Mouse (Mus musculus) heart, postnatal 14 days (tissue): ENCODE results near the gene Necab2. TPM values are rescaled to one million over a fixed set of nuclear protein-coding genes. Genes with fewer than 3 reads are reported as not detected.

Source experiments
- DNase-seq, 2 experiments: peaks; one replicate each; pipeline ENCODE4 v3.0.0; 2021 to 2022
- intact Hi-C: fragments of 180-260 bp; cut with DNase I; formaldehyde crosslinking; loops from one replicate; pipeline ENCODE4 v1.15.1; 2025
- total RNA-seq, 2 experiments: library from RNA; stranded (reverse); gene quantifications; 2 replicates each; pipeline ENCODE4 v1.2.3; 2021

Gene Necab2
- total RNA-seq, 2 experiments from 2014 or later, result not detected

GRCm38 (mm10) chr8:119427634-119428349, 18.7 kb upstream of the Necab2 start:
- intact Hi-C loops, result no loop called here
- peak; percentile 61 to 66 for DNase-seq

DNA sequence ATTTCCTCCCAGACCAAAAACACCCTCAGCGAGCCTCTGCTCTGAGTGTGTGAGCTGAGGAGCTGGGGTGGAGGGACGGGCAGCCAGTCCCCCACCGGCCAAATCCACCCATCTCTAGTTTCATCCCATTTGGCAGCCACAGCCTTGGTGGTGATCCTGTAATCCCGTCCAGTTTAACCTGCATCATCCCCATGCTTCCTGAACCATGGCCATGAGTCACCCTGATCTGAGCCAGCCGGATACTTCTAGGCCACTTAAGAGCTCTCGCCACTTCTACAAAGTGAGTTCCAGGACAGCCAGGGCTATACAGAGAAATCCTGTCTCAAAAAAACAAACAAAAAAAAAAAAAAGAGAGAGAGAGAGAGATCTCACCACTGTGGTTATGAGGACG, 18.2 kb upstream of the Necab2 start:
- intact Hi-C loops, result no loop called here
- DNase-seq, result no peak

DNA sequence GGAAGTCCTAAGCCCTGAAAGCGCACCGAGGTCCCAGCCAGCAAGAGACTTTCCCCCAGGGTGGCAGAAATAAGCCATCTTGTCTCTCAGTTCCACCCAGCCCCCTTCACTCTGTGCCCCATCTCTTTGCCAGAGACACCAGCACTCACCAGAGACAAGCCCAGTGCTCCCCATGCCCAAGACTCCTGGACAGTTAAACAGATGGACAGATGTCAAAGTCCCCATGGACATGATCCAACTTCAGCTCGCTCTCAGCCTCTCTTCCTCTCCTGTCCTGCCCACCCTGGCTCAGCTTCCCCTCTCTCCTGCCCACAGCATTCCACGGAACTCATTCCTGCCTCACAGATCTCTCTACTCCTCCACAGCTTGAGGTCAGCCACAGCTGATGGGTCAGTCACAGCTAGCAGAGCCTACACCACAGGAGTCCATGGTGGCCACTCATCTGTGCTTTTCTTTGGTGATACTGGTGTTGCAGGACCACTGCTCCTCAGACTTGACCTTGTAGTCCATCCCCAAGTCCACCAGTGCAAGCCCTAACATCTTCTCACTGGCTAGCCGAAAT, 17.7 kb upstream of the Necab2 start:
- intact Hi-C loops, result no loop called here
- DNase-seq, result no peak

GRCm38 (mm10) chr8:119429552-119429951, 17.0 kb upstream of the Necab2 start:
- DNase-seq, result no peak
- intact Hi-C loops, result no loop called here

DNA sequence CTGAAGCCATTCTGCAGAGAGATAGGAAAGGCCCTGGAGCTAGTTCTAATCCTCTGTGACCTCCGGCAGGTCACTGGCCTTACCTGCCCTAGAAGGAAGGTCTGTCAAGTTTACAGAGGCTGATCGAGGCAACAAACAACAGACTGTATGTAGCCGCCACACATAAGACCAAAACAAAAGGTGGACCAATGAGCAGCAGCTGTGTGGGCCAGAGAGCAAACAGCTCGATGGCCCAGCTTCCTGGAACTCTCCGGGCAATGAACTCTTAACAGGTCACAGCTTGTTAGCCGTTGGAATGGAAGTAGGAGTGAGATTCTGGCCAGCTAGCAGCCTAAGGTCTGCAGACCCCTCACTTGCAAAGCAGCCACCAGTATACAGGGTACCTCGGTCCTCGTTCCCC, 16.3 kb upstream of the Necab2 start:
- intact Hi-C loops, result no loop called here
- DNase-seq, result no peak

- intact Hi-C loops, result no loop called here
Observed at GRCm38 (mm10) chr8:119430690-119431089, 15.8 kb upstream of the Necab2 start.

GRCm38 (mm10) chr8:119432372-119432771, 14.1 kb upstream of the Necab2 start:
- intact Hi-C loops, result no loop called here
- no peak for DNase-seq

More at GRCm38 (mm10) chr8:119430690-119431089, 15.8 kb upstream of the Necab2 start:
- no peak for DNase-seq

- no peak for DNase-seq
- intact Hi-C loops, result no loop called here
Observed at GRCm38 (mm10) chr8:119433582-119434174, 12.8 kb upstream of the Necab2 start, which contains the start of gene Osgin1. Osgin1 (plus strand) TSS chr8:119434124.

DNA sequence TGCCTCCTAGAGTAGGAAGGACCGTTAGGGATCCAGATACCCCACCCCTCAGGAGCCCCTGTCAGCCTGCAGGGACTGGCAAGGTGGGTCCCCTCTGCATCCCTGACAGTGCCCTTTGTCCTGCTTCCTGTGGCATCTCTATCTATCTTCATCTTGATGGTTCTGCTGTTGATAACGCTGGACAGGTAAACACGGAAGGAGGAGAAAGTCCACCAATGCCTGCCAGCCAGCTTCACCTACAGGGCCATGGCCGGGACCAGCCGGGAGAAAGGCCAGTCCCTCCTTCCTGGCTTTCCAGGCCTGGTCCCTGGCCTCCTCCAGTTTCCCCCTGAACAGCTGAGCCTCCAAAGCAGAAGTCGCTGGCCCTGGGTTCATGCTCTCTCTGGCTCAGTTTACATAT, 11.9 kb upstream of the Necab2 start:
- no peak for DNase-seq
- intact Hi-C loops, result no loop called here

DNA sequence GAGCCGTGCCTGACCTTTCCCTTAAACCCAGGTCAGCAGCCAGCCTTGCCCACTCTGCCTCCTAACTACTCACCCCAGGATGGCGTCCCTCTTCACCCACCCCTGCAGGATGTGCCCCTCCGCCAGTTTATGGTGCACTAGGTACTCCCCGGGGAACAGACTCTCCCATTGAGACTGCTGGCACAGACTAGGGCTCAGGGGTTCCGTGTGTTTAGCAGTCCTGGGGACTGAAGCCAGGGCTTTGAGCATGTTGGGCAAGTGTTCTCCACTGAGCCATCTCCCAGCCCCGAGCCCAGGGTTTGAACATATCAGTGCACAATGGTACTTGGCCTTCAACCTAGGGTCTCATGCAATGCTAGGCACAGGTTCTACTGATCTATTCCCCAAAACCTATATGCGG, 11.0 kb upstream of the Necab2 start:
- intact Hi-C loops, result no loop called here
- DNase-seq, result no peak

- intact Hi-C loops, result no loop called here
- DNase-seq, result no peak
Observed at GRCm38 (mm10) chr8:119436331-119436730, 10.2 kb upstream of the Necab2 start.

DNA sequence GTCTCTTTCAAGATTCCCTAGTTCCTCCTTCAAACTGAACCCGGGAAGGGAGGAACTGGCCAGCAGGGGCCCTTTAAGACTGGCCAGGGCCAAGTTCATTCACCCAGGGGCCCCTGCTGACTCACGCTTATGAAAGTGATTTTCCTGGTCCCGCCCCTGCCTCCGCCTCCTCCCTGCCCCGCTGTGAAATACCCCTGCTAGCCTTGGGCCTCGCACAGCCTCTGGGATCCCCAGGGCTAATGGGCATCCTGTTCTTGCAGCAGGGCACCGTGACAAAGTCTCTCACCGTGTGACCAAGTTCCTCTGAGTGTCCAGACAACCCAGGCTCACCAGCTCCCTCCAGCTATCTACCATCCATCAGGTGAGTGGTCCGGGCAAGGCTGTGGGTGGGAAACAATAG, 9.6 kb upstream of the Necab2 start:
- DNase-seq, result peak; percentile 82 to 83
- intact Hi-C loops, result no loop called here

GRCm38 (mm10) chr8:119437506-119437905, 9.0 kb upstream of the Necab2 start:
- no peak for DNase-seq
- intact Hi-C loops, result no loop called here

GRCm38 (mm10) chr8:119438876-119439275, 7.6 kb upstream of the Necab2 start:
- DNase-seq, result no peak
- intact Hi-C loops, result no loop called here

DNA sequence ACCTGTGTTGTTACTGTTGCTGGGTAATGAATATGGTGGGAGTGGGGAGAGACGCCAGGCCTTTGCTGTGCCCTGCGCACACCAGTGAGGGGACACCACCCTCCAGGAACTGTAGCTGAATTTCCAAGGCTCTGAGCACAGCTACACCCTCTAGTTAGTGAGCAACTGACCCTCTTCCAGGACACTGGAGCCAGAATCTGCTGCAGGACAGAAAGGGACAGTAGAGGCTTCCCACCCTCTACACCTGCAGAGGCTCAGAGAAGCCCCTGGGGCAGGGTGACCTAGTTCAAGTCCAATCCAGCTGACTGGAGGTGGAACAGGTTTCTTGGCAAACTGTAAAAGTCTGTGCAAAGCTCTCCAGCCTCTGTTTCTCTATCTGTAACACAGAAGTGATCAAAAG, 7.1 kb upstream of the Necab2 start:
- DNase-seq, result no peak
- intact Hi-C loops, result no loop called here

DNA sequence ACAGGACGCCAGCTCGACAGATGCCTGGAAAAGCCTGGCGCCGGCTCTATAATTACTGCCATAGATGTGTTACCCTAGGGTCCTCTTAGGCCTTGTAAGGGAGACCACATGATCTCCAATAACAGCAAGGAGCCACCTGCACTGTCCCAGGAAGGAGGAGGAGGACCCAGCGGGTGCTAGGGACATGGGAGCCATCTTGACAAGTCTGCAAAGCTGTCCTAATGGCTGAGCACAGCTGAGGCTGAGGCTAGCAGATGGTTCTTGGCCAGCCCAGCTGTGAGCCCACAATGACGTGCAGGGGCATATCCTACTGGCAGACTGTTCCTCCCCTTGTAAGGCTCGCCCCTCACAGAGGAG, 6.6 kb upstream of the Necab2 start:
- intact Hi-C loops, result loop anchor here (1.0 to 10.0 kb wide), 4 partner anchors 28 to 345 kb away; partner anchors contain the start of gene Taf1c

GRCm38 (mm10) chr8:119440250-119440951, 6.1 kb upstream of the Necab2 start:
- peak; percentile 76 to 84 for DNase-seq
- intact Hi-C loops, result loop anchor here (1.0 to 10.0 kb wide), 4 partner anchors 28 to 344 kb away; partner anchors contain the start of gene Taf1c

More for the DNA sequence above, 6.6 kb upstream of the Necab2 start:
- DNase-seq, result no peak

DNA sequence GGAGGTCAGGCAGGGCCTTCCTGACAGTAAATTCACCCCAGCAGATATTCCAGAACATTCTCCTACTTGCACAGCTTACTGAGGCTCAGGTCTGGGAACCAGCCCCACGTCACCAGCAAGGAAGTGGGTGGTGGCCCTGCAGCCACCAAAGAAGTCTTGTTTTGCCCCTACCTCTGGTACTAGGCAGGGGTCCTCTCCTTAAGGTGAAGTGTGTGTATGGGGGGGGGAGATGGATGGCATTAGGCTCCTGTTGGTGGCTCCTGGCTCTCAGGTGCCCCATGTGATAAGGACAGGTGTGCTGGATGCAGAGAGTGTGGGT, 5.6 kb upstream of the Necab2 start:
- intact Hi-C loops, result loop anchor here (1.0 to 10.0 kb wide), 4 partner anchors 29 to 344 kb away; partner anchors contain the start of gene Taf1c

GRCm38 (mm10) chr8:119442013-119442412, 4.5 kb upstream of the Necab2 start:
- intact Hi-C loops, result loop anchor here (5.0 to 10.0 kb wide), 2 partner anchors 235 to 343 kb away; no protein-coding TSS in a partner anchor

More for the DNA sequence above, 5.6 kb upstream of the Necab2 start:
- no peak for DNase-seq

DNA sequence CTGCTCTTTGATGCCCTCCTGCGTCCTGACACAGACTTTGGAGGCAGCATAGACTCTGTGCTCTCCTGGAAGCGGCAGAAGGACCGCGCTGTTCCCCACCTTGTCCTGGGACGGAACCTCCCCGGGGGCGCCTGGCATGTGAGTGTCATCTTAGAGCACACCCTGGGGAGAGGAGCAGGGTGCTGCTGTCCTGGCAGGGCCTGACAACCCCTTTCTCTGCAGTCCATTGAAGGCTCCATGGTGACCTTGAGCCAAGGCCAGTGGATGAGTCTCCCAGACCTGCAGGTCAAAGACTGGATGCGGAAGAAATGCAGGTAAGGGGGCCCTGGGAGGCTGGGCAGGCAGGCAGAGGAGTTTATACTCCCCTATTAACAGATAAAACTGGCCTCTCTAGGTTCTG, 3.5 kb upstream of the Necab2 start:
- intact Hi-C loops, result loop anchor here (5.0 to 10.0 kb wide), 2 partner anchors 234 to 342 kb away; no protein-coding TSS in a partner anchor
- no peak for DNase-seq

More at GRCm38 (mm10) chr8:119442013-119442412, 4.5 kb upstream of the Necab2 start:
- DNase-seq, result no peak
